Mouse (Mus musculus): Measurements from ENCODE around the gene Shmt2. TPM values are rescaled to one million over a fixed set of nuclear protein-coding genes. Genes with fewer than 3 reads are reported as not detected.

Gene Shmt2
- polyA plus RNA-seq, 1 experiment from 2014 or later = 101 TPM

DNA sequence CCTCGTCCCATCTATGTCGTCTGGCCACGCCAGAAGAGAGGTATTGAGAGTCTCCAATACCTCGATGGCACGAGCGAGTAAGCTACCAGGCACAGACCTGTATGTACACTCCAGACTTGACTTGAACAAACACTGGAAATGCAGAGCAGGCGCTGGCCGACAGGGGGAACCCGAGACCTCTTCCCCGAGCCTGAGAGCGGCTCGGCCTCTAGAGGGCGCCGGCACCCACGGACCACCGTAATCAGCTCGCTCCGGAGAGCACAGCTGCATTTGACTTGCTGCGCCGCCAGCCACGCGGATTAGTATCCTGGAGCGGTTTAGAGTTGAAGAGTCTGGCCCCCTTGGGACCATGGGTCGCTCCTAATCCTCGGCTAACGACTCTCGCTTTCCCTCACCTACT, 9.4 kb downstream of the Shmt2 start:
- DNase-seq (peak; percentile 97), ATAC-seq (ENCODE audit: insufficient read depth) (peak; percentile 53)
- Histone ChIP-seq H3K27me3 (ENCODE audit: insufficient read depth, low read length) (peaks cover 81% of the 10 kb centered on the region), H3K9me3 (ENCODE audit: low read depth, low read length) (no peaks in the 10 kb centered on the region), H3K4me2 (peak overlapping the region; percentile 84), H3K36me3 (ENCODE audit: insufficient read depth) (peaks cover 7% of the 10 kb centered on the region), H3K9ac (peak overlapping the region; percentile 17; the same call in 1 of the 2 replicates), H3K4me3 (ENCODE audit: low read depth, low read length) (peak overlapping the region; percentile 47; the same call in 1 of the 2 replicates), H3K4me1 (ENCODE audit: insufficient read depth) (peaks cover 17% of the 10 kb centered on the region), H3K27ac (ENCODE audit: low read depth) (no peak overlapping the region)
- TF ChIP-seq CTCF (IDR thresholded peaks at IDR 0.05; ENCODE audit: low read depth) = peak; percentile 100
- WGBS = under 1% methylated on average over 27 of the region's 27 CpGs

DNA sequence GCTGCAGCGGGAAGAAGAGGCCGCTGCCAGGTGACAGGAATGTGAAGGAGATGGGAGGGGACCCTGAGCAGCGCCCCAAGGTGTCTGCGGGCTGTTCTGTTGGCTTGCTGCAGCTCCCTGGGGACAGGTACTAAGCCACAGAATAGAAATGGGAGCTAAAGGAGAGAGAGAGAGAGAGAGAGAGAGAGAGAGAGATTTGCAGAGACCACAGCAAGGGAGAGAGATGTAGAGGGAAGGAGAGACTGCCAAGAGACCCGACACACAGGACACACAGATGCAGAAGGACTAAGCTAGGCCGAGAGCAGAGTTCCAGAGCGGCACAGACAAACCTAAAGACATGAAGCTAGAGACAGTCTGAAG, 10.0 kb downstream of the Shmt2 start:
- no peak for DNase-seq
- Histone ChIP-seq H3K27ac (ENCODE audit: low read depth) (no peak overlapping the region), H3K4me1 (ENCODE audit: insufficient read depth) (peaks cover 17% of the 10 kb centered on the region), H3K27me3 (ENCODE audit: insufficient read depth, low read length) (peaks cover 83% of the 10 kb centered on the region), H3K4me2 (peak overlapping the region; percentile 84), H3K36me3 (ENCODE audit: insufficient read depth) (0 out of 2 replicates have a peak, but pooled peaks cover 2% of the 10 kb centered on the region), H3K9ac (no peak overlapping the region; the same call in 1 of the 2 replicates), H3K9me3 (ENCODE audit: low read depth, low read length) (no peaks in the 10 kb centered on the region), H3K4me3 (ENCODE audit: low read depth, low read length) (peak overlapping the region; percentile 47)
- WGBS = 3% methylated on average over 7 of the region's 7 CpGs
- no peak; the same call in 1 of the 2 replicates for TF ChIP-seq CTCF (IDR thresholded peaks at IDR 0.05; ENCODE audit: low read depth)
- no peak for ATAC-seq (ENCODE audit: insufficient read depth)

GRCm38 (mm10) chr10:127511634-127512306, 10.5 kb downstream of the Shmt2 start:
- under 1% methylated on average over 46 of the region's 46 CpGs for WGBS
- Histone ChIP-seq H3K36me3 (ENCODE audit: insufficient read depth) (no peaks in the 10 kb centered on the region), H3K4me1 (ENCODE audit: insufficient read depth) (peaks cover 16% of the 10 kb centered on the region), H3K4me2 (peak overlapping the region; percentile 84), H3K27ac (ENCODE audit: low read depth) (no peak overlapping the region), H3K27me3 (ENCODE audit: insufficient read depth, low read length) (peaks cover 83% of the 10 kb centered on the region), H3K9me3 (ENCODE audit: low read depth, low read length) (no peaks in the 10 kb centered on the region), H3K4me3 (ENCODE audit: low read depth, low read length) (peak overlapping the region; percentile 47), H3K9ac (peak overlapping the region; percentile 41)
- TF ChIP-seq CTCF (IDR thresholded peaks at IDR 0.05; ENCODE audit: low read depth) = peak; percentile 33; the same call in 1 of the 2 replicates
- ATAC-seq (ENCODE audit: insufficient read depth) (no peak), DNase-seq (peak; percentile 57)

DNA sequence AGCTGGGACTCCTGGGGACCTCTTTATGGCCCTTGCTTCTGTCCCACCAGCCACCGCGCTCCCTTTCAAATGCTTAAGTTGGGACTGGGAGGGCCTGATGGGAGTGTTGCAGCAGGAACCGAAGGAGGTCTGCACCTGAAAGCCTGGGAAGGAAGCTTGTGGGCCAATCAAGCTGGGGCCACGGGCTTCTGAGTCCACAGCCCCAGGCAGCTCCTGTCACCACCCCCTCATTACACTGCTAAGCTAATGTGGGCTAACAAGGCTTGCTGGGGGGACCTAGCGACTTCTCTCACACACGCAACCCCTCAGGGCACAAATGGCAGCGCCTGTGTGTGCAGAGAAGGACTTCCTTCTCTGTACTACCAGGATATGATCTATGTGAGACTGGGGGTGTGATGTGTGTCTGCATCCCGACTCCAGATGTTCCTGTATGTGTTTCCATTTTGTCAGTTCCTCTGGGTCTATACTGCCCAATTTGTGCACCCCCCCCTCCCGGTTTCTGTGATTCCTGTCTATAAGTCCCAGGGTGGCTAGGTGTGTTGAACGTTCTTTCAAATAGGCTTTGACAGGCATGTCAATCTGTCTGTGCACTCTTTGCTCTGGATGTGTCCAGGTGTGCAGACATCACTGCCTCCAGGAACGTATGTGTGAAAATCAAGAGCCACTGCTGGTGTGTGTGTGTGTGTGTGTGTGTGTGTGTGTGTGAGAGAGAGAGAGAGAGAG, 11.2 kb downstream of the Shmt2 start:
- Histone ChIP-seq H3K4me1 (ENCODE audit: insufficient read depth) (peaks cover 11% of the 10 kb centered on the region; the same call in 1 of the 2 replicates), H3K27ac (ENCODE audit: low read depth) (no peak overlapping the region), H3K36me3 (ENCODE audit: insufficient read depth) (0 out of 2 replicates have a peak, but pooled peaks cover 3% of the 10 kb centered on the region), H3K4me2 (peak overlapping the region; percentile 84), H3K27me3 (ENCODE audit: insufficient read depth, low read length) (peaks cover 81% of the 10 kb centered on the region), H3K9me3 (ENCODE audit: low read depth, low read length) (no peaks in the 10 kb centered on the region), H3K4me3 (ENCODE audit: low read depth, low read length) (peak overlapping the region; percentile 47), H3K9ac (peak overlapping the region; percentile 41; the same call in 1 of the 2 replicates)
- no peak for DNase-seq
- no peak for ATAC-seq (ENCODE audit: insufficient read depth)
- no peak for TF ChIP-seq CTCF (IDR thresholded peaks at IDR 0.05; ENCODE audit: low read depth)
- WGBS = 7% methylated on average over 11 of the region's 11 CpGs

DNA sequence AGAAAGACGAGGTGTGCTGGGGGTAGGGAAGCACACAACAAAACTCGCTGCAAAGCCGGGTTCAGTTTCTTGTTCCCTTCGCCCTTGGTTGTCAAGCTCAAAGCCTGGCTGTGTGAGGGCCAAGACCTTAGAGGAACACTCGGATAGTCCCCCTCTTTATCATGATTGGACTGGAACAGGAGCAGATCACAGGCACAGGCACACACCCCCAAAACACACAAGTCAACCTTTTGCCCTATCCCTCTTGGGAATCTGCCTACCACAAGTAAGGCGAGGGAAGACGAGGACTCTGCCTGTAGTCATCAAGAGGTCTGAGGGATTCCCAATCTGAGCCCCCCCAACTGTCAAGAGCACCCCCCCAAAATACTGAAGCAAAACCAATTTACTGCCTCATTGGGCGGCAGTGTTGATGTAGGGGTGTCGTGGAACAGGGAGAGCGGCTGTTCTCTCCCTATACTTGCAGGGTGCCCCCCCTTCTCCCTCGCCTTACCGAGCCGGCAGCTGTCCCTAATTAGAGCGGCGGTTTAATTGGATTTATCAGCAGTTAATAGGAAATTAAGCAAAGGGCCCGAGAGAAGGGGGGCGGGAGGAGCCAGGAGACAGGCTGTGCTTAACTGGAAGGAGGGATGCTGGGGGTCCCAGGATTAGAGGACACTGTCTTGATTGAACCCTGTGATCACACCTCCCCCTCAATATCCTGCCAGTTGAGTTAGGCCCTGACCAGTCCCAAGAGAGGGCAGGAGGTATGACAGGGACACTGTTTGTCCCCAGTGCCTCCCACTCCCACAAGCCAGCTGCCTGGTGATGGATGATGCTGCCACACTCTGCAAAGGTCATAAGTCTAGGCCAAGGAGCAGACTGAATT, 12.2 kb downstream of the Shmt2 start:
- TF ChIP-seq CTCF (IDR thresholded peaks at IDR 0.05; ENCODE audit: low read depth) = no peak
- 0 out of 2 replicates have a peak, but pooled peaks cover 7% of the 10 kb centered on the region for H3K36me3 ChIP-seq (ENCODE audit: insufficient read depth)
- 16% methylated on average over 17 of the region's 17 CpGs for WGBS
- DNase-seq = no peak
- peaks cover 11% of the 10 kb centered on the region; the same call in 1 of the 2 replicates for H3K4me1 ChIP-seq (ENCODE audit: insufficient read depth)
- peaks cover 71% of the 10 kb centered on the region for H3K27me3 ChIP-seq (ENCODE audit: insufficient read depth, low read length)
- H3K9me3 ChIP-seq (ENCODE audit: low read depth, low read length) = no peaks in the 10 kb centered on the region
- no peak overlapping the region for H3K9ac ChIP-seq
- no peak for ATAC-seq (ENCODE audit: insufficient read depth)
- H3K27ac ChIP-seq (ENCODE audit: low read depth) = no peak overlapping the region
- H3K4me3 ChIP-seq (ENCODE audit: low read depth, low read length) = peak overlapping the region; percentile 31
- H3K4me2 ChIP-seq = peak overlapping the region; percentile 63

DNA sequence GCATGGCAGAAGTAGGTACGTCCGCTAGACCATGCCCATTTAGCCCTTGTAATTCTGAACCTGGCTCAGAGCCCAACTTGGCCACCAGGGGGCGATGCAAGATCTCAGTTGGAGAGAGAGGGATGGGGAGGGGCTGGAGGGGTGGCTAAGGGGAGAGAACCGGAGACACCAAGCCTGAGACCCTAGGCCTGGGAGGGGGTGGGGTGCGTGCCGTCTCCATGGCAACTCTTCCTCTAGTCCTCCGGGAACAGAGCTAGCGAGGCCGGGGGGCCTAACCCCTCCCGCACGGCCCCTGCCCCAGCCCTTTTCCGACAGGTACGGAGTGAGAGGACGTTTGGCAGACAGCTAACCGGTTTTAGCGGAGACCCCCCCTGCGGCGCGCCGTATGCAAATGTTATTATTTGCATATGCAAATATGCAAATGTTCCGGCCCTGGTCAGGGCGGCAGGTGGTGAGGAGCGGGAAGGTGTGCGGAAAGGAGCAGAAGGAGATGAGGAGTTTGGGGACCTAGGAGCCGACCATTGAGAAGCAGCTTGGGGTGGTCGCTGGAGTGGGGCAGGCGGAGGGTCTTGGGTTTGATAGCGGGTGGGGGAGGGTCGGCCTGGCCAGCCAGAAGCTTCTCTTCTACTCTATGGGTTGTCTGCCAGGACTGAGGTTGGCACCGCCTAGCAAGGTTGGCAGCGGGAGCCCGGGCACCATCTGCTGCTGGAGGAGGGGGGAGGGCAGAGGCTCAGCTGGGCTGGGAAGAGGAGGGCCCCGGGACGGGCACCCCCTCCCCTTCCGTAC, 13.0 kb downstream of the Shmt2 start:
- Histone ChIP-seq H3K9me3 (ENCODE audit: low read depth, low read length) (no peaks in the 10 kb centered on the region), H3K36me3 (ENCODE audit: insufficient read depth) (0 out of 2 replicates have a peak, but pooled peaks cover 7% of the 10 kb centered on the region), H3K4me3 (ENCODE audit: low read depth, low read length) (peak overlapping the region; percentile 31), H3K9ac (no peak overlapping the region), H3K4me2 (peak overlapping the region; percentile 63), H3K27me3 (ENCODE audit: insufficient read depth, low read length) (peaks cover 63% of the 10 kb centered on the region), H3K27ac (ENCODE audit: low read depth) (no peak overlapping the region), H3K4me1 (ENCODE audit: insufficient read depth) (peaks cover 11% of the 10 kb centered on the region; the same call in 1 of the 2 replicates)
- peak; percentile 94 for TF ChIP-seq CTCF (IDR thresholded peaks at IDR 0.05; ENCODE audit: low read depth)
- ATAC-seq (ENCODE audit: insufficient read depth) (peak; percentile 32), DNase-seq (peak; percentile 95)
- under 1% methylated on average over 35 of the region's 35 CpGs for WGBS
